Mouse (Mus musculus) natural killer cell, adult 2 months (primary cell): ENCODE data around the gene Zfp969.
"Not testable (repeated sequence)": the region's sequence is repeated elsewhere in the genome, so short reads cannot be mapped to it uniquely, and the experiment has no call there.

Source experiments
- DNase-seq, 2 experiments: peaks; one replicate each; pipeline ENCODE4 v3.0.0; 2022; ENCODE audit warnings: low spot score in 2 of 2

The Zfp969 gene

DNA sequence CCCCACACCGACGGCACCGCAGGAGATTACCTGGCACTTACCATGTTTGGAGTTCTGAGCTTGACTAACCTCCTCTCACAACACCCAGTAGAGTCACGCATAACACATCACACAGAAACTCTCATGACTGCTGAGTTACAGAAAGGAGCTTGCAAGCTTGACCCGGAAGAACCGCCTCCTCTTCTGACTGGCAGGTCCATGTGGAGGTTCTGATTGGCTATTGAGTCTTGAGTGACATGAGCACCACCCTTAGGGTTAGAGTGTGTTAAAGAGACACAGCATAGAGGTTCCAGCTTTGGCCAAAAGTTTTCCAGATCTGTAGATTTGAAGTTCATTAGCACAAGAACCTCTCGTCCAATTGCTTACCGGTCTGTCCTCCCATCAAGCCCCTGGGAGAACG, at the start of gene Zfp969:
Gene Zfp969, minus strand, starts transcription at position 101 of the 400 bp plus-strand sequence.
- not testable (repeated sequence) for DNase-seq

- not testable (repeated sequence) for DNase-seq
Measured at GRCm38 (mm10) chr2:175741237-175741636, 37.8 kb upstream of the Zfp969 start, which contains the start of gene Gm2007. Gm2007 (plus strand) TSS chr2:175741537.

- not testable (repeated sequence) for DNase-seq
Measured at GRCm38 (mm10) chr2:175643678-175644077, 59.8 kb downstream of the Zfp969 start, which contains the start of gene Gm11007. Gm11007 (plus strand) TSS chr2:175643978.
